Mouse (Mus musculus) testis, adult 2 months (tissue): ENCODE measurements at regions not wholly inside any gene's neighbourhood (a gene's known extent, or its start where the extent isn't known, plus 50 kb on each side); places are given as distances from the start of the nearest gene placed in this dataset.

Experiments
- H3K27ac ChIP-seq: fragments of 200-500 bp; 2 replicates; pipeline ENCODE4 v1.5.1; 2012; ENCODE audit warnings: low read depth, low read length; ENCODE audit not compliant: control insufficient read depth, insufficient read depth
- H3K27me3 ChIP-seq: fragments of 200-500 bp; 2 replicates; pipeline ENCODE4 v1.6.1; 2012; ENCODE audit warnings: mild to moderate bottlenecking, low read length, moderate library complexity; ENCODE audit not compliant: control insufficient read depth, insufficient read depth
- H3K36me3 ChIP-seq: fragments of 200-500 bp; 2 replicates; pipeline ENCODE4 v1.6.1; 2012; ENCODE audit warnings: mild to moderate bottlenecking, low read length; ENCODE audit not compliant: control insufficient read depth, insufficient read depth
- H3K4me1 ChIP-seq: fragments of 200-500 bp; 2 replicates; pipeline ENCODE4 v1.6.1; 2012; ENCODE audit warnings: low read length; ENCODE audit not compliant: control insufficient read depth, insufficient read depth
- H3K4me3 ChIP-seq: fragments of 200-500 bp; 2 replicates; pipeline ENCODE4 v1.5.1; 2012; ENCODE audit warnings: low read depth, mild to moderate bottlenecking, low read length, moderate library complexity, mixed read lengths; ENCODE audit not compliant: control insufficient read depth
- CTCF ChIP-seq: fragments of 200-500 bp; IDR thresholded peaks from 2 replicates; pipeline ENCODE4 v1.5.1; 2012; ENCODE audit warnings: low read depth, mild to moderate bottlenecking, inconsistent platforms, low read length, moderate library complexity; ENCODE audit not compliant: control insufficient read depth, insufficient read depth, insufficient replicate concordance
- POLR2A ChIP-seq: fragments of 200-500 bp; IDR thresholded peaks from 2 replicates; pipeline ENCODE4 v1.6.1; 2012; ENCODE audit warnings: low read depth, mild to moderate bottlenecking, inconsistent platforms, low read length, moderate library complexity; ENCODE audit not compliant: control insufficient read depth

- TF ChIP-seq POLR2A (no peak), CTCF (no peak)
- no peaks in the 10 kb centered on the region for H3K36me3 ChIP-seq
- H3K27ac ChIP-seq, result peak overlapping the region; percentile 73
- peaks cover 12% of the 10 kb centered on the region for H3K4me1 ChIP-seq
- H3K4me3 ChIP-seq, result peak overlapping the region; percentile 17
- H3K27me3 ChIP-seq, result no peaks in the 10 kb centered on the region
Measured at GRCm38 (mm10) chr6:51711616-51711970, 187.9 kb downstream of the Snx10 start.

- H3K4me1 ChIP-seq, result peaks cover 12% of the 10 kb centered on the region
- H3K4me3 ChIP-seq, result no peak overlapping the region
- no peak for TF ChIP-seq POLR2A
- TF ChIP-seq CTCF, result no peak
- H3K36me3 ChIP-seq, result no peaks in the 10 kb centered on the region
- H3K27ac ChIP-seq, result no peak overlapping the region
- H3K27me3 ChIP-seq, result no peaks in the 10 kb centered on the region
Measured at GRCm38 (mm10) chr6:51715158-51715840, 191.6 kb downstream of the Snx10 start.

GRCm38 (mm10) chr6:51717386-51717785 lies 193.7 kb downstream of the Snx10 start:
- Histone ChIP-seq H3K4me3 (no peak overlapping the region), H3K27me3 (no peaks in the 10 kb centered on the region), H3K36me3 (no peaks in the 10 kb centered on the region), H3K27ac (no peak overlapping the region), H3K4me1 (no peaks in the 10 kb centered on the region)
- TF ChIP-seq POLR2A (no peak), CTCF (no peak)

GRCm38 (mm10) chr6:51720705-51721104 lies 197.0 kb downstream of the Snx10 start:
- TF ChIP-seq CTCF, result no peak
- TF ChIP-seq POLR2A, result no peak
- Histone ChIP-seq H3K27ac (no peak overlapping the region), H3K27me3 (no peaks in the 10 kb centered on the region), H3K36me3 (no peaks in the 10 kb centered on the region), H3K4me1 (no peaks in the 10 kb centered on the region), H3K4me3 (no peak overlapping the region)

- no peak overlapping the region for H3K4me3 ChIP-seq
- H3K4me1 ChIP-seq, result no peaks in the 10 kb centered on the region
- no peaks in the 10 kb centered on the region for H3K36me3 ChIP-seq
- TF ChIP-seq CTCF (no peak), POLR2A (no peak)
- no peak overlapping the region for H3K27ac ChIP-seq
- no peaks in the 10 kb centered on the region for H3K27me3 ChIP-seq
Measured at GRCm38 (mm10) chr6:51723053-51723452, 199.4 kb downstream of the Snx10 start.

GRCm38 (mm10) chr6:51727191-51727590 lies 203.5 kb downstream of the Snx10 start:
- Histone ChIP-seq H3K36me3 (no peaks in the 10 kb centered on the region), H3K4me3 (no peak overlapping the region), H3K4me1 (no peaks in the 10 kb centered on the region), H3K27ac (no peak overlapping the region), H3K27me3 (no peaks in the 10 kb centered on the region)
- TF ChIP-seq CTCF (no peak), POLR2A (no peak)

GRCm38 (mm10) chr6:51728816-51729562 lies 205.3 kb downstream of the Snx10 start:
- H3K27ac ChIP-seq, result no peak overlapping the region
- H3K4me3 ChIP-seq, result no peak overlapping the region
- no peak for TF ChIP-seq CTCF
- no peak for TF ChIP-seq POLR2A
- H3K36me3 ChIP-seq, result no peaks in the 10 kb centered on the region
- no peaks in the 10 kb centered on the region for H3K27me3 ChIP-seq
- H3K4me1 ChIP-seq, result no peaks in the 10 kb centered on the region
